In the genomic region with DNA sequence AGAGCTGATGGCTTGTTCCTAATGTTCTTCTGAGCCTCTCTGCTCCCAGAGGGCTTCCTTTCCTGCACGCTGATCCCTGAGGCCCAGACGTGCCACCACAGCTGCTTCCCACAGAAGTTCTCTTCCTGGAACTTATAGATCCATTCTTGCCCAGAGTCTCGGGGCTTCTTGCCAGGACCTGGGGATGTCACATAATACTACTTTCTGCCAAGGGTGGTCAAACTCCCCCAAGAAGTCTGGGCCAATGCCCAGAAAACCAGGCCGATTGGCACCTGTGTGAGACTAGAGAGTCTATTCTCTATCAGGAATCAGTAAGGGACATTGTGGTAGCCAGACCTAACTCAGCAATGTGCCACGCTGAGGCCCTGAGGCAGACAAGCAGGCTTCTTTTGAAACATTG, we compare ENCODE assay signal across 24 mouse cellular contexts. TPM values are rescaled to one million over a fixed set of nuclear protein-coding genes. Genes with fewer than 3 reads are reported as not detected.
DNase-seq lines count a peak whose midpoint lies in the region; ATAC-seq and TF ChIP-seq lines count a peak whose summit lies in the region.
"Had no signal": no experiment of that assay in that cellular context is flagged by ENCODE, and none has a peak within 500 bp of the region (broad histone marks: within the 10 kb centered on the region; RNA-seq: fewer than 3 reads in every experiment).

No protein-coding gene starts in this region.

- no peak for TF ChIP-seq CTCF in hindbrain, postnatal 0 days (IDR thresholded peaks at IDR 0.05; ENCODE audit: low read depth)
- no peak for TF ChIP-seq CTCF in brain, embryonic 14.5 days (IDR thresholded peaks at IDR 0.05; ENCODE audit: borderline replicate concordance, extremely low read depth, insufficient read depth, insufficient read length)

- no peak overlapping the region for H3K9ac ChIP-seq in hindbrain, postnatal 0 days (replicated peaks; ENCODE audit: low read length)
- H3K9ac ChIP-seq in hindbrain, embryonic 16.5 days (ENCODE audit: low read depth, low read length) = no peak overlapping the region
- H3K9ac ChIP-seq: embryonic facial prominence, embryonic 12.5 days; embryonic facial prominence, embryonic 15.5 days; forebrain, embryonic 12.5 days; hindbrain, embryonic 12.5 days; hindbrain, embryonic 15.5 days had no signal

- DNase-seq in cerebellum, postnatal 10 days = peak; percentile 49 to 73
- no peak for DNase-seq in cerebellum, postnatal 36 days
- no peak for DNase-seq in hindbrain, postnatal 0 days (ENCODE audit: low spot score)
- peak; percentile 39 for DNase-seq in brain, embryonic 14.5 days (ENCODE audit: low read depth)
- no peak for DNase-seq in kidney, postnatal 14 days
- DNase-seq: adrenal gland, adult 8-10 months; adrenal gland, postnatal 25 days; cerebellum, adult 18-20 months; cerebellum, adult 9-10 months; gastrocnemius, postnatal 14 days; heart, adult 11 months had no signal

- no peaks in the 10 kb centered on the region for H3K36me3 ChIP-seq in hindbrain, postnatal 0 days (ENCODE audit: insufficient read depth, low read length)
- no peaks in the 10 kb centered on the region for H3K36me3 ChIP-seq in hindbrain, embryonic 16.5 days (ENCODE audit: control insufficient read depth, insufficient read depth, low read length)
- H3K36me3 ChIP-seq: embryonic facial prominence, embryonic 12.5 days; embryonic facial prominence, embryonic 15.5 days; forebrain, embryonic 12.5 days; hindbrain, embryonic 12.5 days; hindbrain, embryonic 15.5 days had no signal

- H3K4me3 ChIP-seq in hindbrain, postnatal 0 days (ENCODE audit: low read length) = no peak overlapping the region
- no peak overlapping the region for H3K4me3 ChIP-seq in hindbrain, embryonic 16.5 days (ENCODE audit: low read length)
- H3K4me3 ChIP-seq: embryonic facial prominence, embryonic 12.5 days; embryonic facial prominence, embryonic 15.5 days; forebrain, embryonic 12.5 days; hindbrain, embryonic 12.5 days; hindbrain, embryonic 15.5 days had no signal

- H3K9me3 ChIP-seq in hindbrain, postnatal 0 days (ENCODE audit: low read length) = no peaks in the 10 kb centered on the region
- H3K9me3 ChIP-seq in hindbrain, embryonic 16.5 days (ENCODE audit: control insufficient read depth, low read length) = no peaks in the 10 kb centered on the region
- H3K9me3 ChIP-seq: embryonic facial prominence, embryonic 12.5 days; embryonic facial prominence, embryonic 15.5 days; forebrain, embryonic 12.5 days; hindbrain, embryonic 12.5 days; hindbrain, embryonic 15.5 days had no signal

- 39% methylated on average over 5 of the region's 5 CpGs for WGBS in hindbrain, postnatal 0 days
- WGBS in hindbrain, embryonic 16.5 days = 61% methylated on average over 5 of the region's 5 CpGs

- ATAC-seq in hindbrain, postnatal 0 days = 0 out of 2 replicates have a peak, but pooled peaks have one; percentile 29
- ATAC-seq in hindbrain, embryonic 16.5 days = no peak
- ATAC-seq: activated CD4-positive, CD25-positive, alpha-beta regulatory T cell, adult 4 months; forebrain, embryonic 16.5 days; inflammation-experienced regulatory T-cells, adult 6 months; intestine, embryonic 16.5 days had no signal

- no peak for TF ChIP-seq POLR2A in brain, embryonic 14.5 days (IDR thresholded peaks at IDR 0.05; ENCODE audit: borderline replicate concordance, extremely low read depth, insufficient read depth, insufficient read length, poor library complexity, severe bottlenecking)

- no peak overlapping the region for H3K27ac ChIP-seq in hindbrain, postnatal 0 days
- no peak overlapping the region for H3K27ac ChIP-seq in hindbrain, embryonic 16.5 days (ENCODE audit: low read depth, low read length)
- H3K27ac ChIP-seq: embryonic facial prominence, embryonic 12.5 days; embryonic facial prominence, embryonic 15.5 days; forebrain, embryonic 12.5 days; hindbrain, embryonic 12.5 days; hindbrain, embryonic 15.5 days had no signal

- no peak overlapping the region for H3K4me2 ChIP-seq in hindbrain, postnatal 0 days (ENCODE audit: low read depth, low read length)
- H3K4me2 ChIP-seq in hindbrain, embryonic 16.5 days (ENCODE audit: low read length) = no peak overlapping the region
- H3K4me2 ChIP-seq: embryonic facial prominence, embryonic 12.5 days; embryonic facial prominence, embryonic 15.5 days; forebrain, embryonic 12.5 days; heart, embryonic 11.5 days; hindbrain, embryonic 12.5 days; hindbrain, embryonic 15.5 days had no signal

- H3K27me3 ChIP-seq in hindbrain, postnatal 0 days (ENCODE audit: insufficient read depth, low read length) = no peaks in the 10 kb centered on the region
- no peaks in the 10 kb centered on the region for H3K27me3 ChIP-seq in hindbrain, embryonic 16.5 days (replicated peaks; ENCODE audit: control insufficient read depth, insufficient read depth, low read length)
- H3K27me3 ChIP-seq: embryonic facial prominence, embryonic 12.5 days; embryonic facial prominence, embryonic 15.5 days; forebrain, embryonic 12.5 days; hindbrain, embryonic 12.5 days; hindbrain, embryonic 15.5 days had no signal

- no peaks in the 10 kb centered on the region for H3K4me1 ChIP-seq in hindbrain, postnatal 0 days (ENCODE audit: insufficient read depth, low read length)
- no peaks in the 10 kb centered on the region; the same call in 1 of the 2 replicates for H3K4me1 ChIP-seq in hindbrain, embryonic 16.5 days (ENCODE audit: control insufficient read depth, insufficient read depth, low read depth, low read length)
- H3K4me1 ChIP-seq: embryonic facial prominence, embryonic 12.5 days; embryonic facial prominence, embryonic 15.5 days; forebrain, embryonic 12.5 days; hindbrain, embryonic 12.5 days; hindbrain, embryonic 15.5 days had no signal

RNA-seq across cellular contexts. Expression of gene Plek2, which starts 20.5 kb away (rescaled TPM):
- 1.2 and 1.9 TPM in 2 replicates for total RNA-seq in hindbrain, postnatal 0 days (2014; rRNA removed)
- 2.4 and 2.7 TPM in 2 replicates for polyA plus RNA-seq in hindbrain, postnatal 0 days (2015; fragmentation: Nextera tagmentation; extraction: Ambion mirVana)
- 2.8 and 3.3 TPM in 2 replicates for polyA plus RNA-seq in hindbrain, embryonic 16.5 days (2015; fragmentation: Nextera tagmentation; extraction: Ambion mirVana)
- 0.53 and 0.62 TPM in 2 replicates for polyA plus RNA-seq in brain, embryonic 14.5 days (2012; rRNA removed)
- total RNA-seq: adrenal gland, postnatal 25 days; common myeloid progenitor, adult 5-6 weeks; hematopoietic stem cell, adult 5-6 weeks had no signal

Comparison
In these comparisons a context has a peak if more than half of its experiments do, and no peak if none do; other contexts are left out.
1. DNase-seq: peak in cerebellum, postnatal 10 days (2 of 2) and brain, embryonic 14.5 days (single experiment); none in cerebellum, postnatal 36 days (0 of 2), hindbrain, postnatal 0 days (single experiment) and kidney, postnatal 14 days (single experiment).